Mouse (Mus musculus) liver, embryonic 13.5 days (tissue): Measurements from ENCODE around the gene Gm21149. TPM values are rescaled to one million over a fixed set of nuclear protein-coding genes. Genes with fewer than 3 reads are reported as not detected.
"Not testable (repeated sequence)": the region's sequence is repeated elsewhere in the genome, so short reads cannot be mapped to it uniquely, and the experiment has no call there.

Experiments used
- ATAC-seq: fragments of 200-750 bp; cut with Nextera tagmentation; 2 replicates; pipeline ENCODE4 v1.8.0; 2017; ENCODE audit warnings: low read depth, mild to moderate bottlenecking, moderate number of reproducible peaks, moderate library complexity
- DNase-seq: peaks from one replicate; pipeline ENCODE4 v3.0.0; 2022
- H3K27ac ChIP-seq: fragments of 300-500 bp; sonication (generic); 2 replicates; pipeline ENCODE4 v1.5.1; 2015; ENCODE audit warnings: moderate library complexity, mild to moderate bottlenecking, inconsistent platforms
- H3K27me3 ChIP-seq: fragments of 300-500 bp; sonication (generic); 2 replicates; pipeline ENCODE4 v1.6.1; 2015; ENCODE audit warnings: mild to moderate bottlenecking, inconsistent platforms
- H3K36me3 ChIP-seq: fragments of 300-500 bp; sonication (generic); 2 replicates; pipeline ENCODE4 v1.6.1; 2015; ENCODE audit warnings: mild to moderate bottlenecking, inconsistent platforms
- H3K4me1 ChIP-seq: fragments of 300-500 bp; sonication (generic); replicated peaks from 2 replicates; pipeline ENCODE4 v1.6.1; 2015; ENCODE audit warnings: inconsistent platforms
- H3K4me2 ChIP-seq: fragments of 300-500 bp; sonication (generic); 2 replicates; pipeline ENCODE4 v1.6.1; 2015; ENCODE audit warnings: inconsistent platforms, mild to moderate bottlenecking, moderate library complexity
- H3K4me3 ChIP-seq: fragments of 300-500 bp; sonication (generic); replicated peaks from 2 replicates; pipeline ENCODE4 v1.5.1; 2015; ENCODE audit warnings: mild to moderate bottlenecking, inconsistent platforms
- H3K9ac ChIP-seq: fragments of 300-500 bp; sonication (generic); 2 replicates; pipeline ENCODE4 v1.6.1; 2015; ENCODE audit warnings: mild to moderate bottlenecking, inconsistent platforms
- H3K9me3 ChIP-seq: fragments of 300-500 bp; sonication (generic); replicated peaks from 2 replicates; pipeline ENCODE4 v1.6.1; 2016; ENCODE audit warnings: inconsistent platforms
- WGBS: fragments of 180-500 bp; shearing (Covaris S2); methylation state at CpG from one replicate; pipeline ENCODE4 v1.1.7; 2015; ENCODE audit not compliant: insufficient replicate concordance; 5-methylcytosine and 5-hydroxymethylcytosine counted together
- polyA plus RNA-seq: library from polyadenylated mRNA; unstranded; fragments of >200 nt; fragmentation: Nextera tagmentation; extraction: Ambion mirVana; gene quantifications from 2 replicates; pipeline ENCODE4 v1.2.1, GENCODE M21; 2015

The Gm21149 gene
- not detected in 2 replicates for polyA plus RNA-seq

DNA sequence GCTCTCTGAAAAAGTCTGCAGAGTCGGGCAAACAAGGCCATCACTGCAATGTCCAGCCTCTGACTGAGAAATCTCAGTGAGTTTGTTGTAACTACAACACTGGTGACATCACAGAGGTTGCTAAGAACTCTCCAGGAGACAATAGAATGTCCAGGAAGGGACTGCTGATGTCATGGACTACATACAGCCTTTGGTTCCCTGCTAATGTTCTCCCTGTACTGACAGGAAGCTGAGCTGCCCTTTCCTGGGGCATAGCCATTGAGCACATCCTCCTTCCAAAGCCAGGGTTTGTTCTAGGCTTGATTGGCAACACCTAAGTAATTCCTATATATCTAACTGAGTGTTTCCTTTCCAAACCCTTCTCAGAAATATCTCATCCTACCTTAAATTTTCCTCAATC, at the start of gene Gm21149:
Gene Gm21149, minus strand, starts transcription at position 101 of the 400 bp plus-strand sequence.
- H3K27ac ChIP-seq, DNase-seq, ATAC-seq, H3K36me3 ChIP-seq, H3K4me1 ChIP-seq, H3K9me3 ChIP-seq, H3K4me3 ChIP-seq, H3K4me2 ChIP-seq, H3K27me3 ChIP-seq, H3K9ac ChIP-seq: not testable (repeated sequence)
- 36% methylated on average over 1 of the region's 1 CpGs for WGBS

DNA sequence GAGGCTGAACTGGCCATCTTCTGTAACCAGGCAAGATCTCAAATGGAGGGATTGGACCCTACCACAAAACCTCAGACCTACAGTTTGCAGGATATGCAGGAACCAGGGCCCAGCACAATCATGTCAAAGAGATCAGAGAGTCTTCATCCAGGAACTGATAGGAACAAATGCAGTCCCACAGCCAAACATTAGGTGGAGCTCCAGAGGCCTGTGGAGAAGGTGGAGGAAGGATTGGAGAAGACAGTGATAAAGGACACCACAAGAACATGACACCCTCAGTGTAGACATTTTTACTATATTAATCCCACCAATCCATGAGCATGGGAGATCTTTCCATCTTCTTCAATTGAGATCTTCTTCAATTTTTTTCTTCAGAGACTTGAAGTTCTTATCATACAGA, 46.1 kb upstream of the Gm21149 start:
- not testable (repeated sequence) for H3K36me3 ChIP-seq, H3K4me1 ChIP-seq, H3K9me3 ChIP-seq, H3K4me3 ChIP-seq, ATAC-seq, H3K4me2 ChIP-seq, H3K9ac ChIP-seq, DNase-seq, H3K27ac ChIP-seq, H3K27me3 ChIP-seq

DNA sequence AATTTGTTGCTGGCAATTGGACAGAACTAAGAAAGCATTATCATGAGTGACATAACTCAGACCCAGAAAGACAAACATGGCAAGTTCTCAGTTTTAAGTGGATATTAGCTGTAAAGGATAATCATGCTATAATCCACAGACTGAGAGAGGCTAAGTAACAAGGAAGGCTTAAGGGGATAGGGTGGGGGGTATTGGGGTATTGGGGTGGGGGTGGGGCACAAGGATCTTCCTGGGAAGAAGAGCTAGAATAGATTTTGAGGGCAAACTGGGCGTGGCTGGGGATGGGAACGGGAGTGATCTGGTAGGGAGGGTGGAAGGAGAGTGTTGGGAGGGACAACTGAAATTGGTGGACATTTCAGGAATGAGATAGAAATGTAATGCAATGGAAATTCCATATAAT, 45.7 kb upstream of the Gm21149 start:
- 22% methylated on average over 2 of the region's 2 CpGs for WGBS
- not testable (repeated sequence) for H3K4me3 ChIP-seq, H3K9ac ChIP-seq, DNase-seq, H3K9me3 ChIP-seq, H3K4me1 ChIP-seq, H3K36me3 ChIP-seq, H3K4me2 ChIP-seq, H3K27ac ChIP-seq, ATAC-seq, H3K27me3 ChIP-seq

DNA sequence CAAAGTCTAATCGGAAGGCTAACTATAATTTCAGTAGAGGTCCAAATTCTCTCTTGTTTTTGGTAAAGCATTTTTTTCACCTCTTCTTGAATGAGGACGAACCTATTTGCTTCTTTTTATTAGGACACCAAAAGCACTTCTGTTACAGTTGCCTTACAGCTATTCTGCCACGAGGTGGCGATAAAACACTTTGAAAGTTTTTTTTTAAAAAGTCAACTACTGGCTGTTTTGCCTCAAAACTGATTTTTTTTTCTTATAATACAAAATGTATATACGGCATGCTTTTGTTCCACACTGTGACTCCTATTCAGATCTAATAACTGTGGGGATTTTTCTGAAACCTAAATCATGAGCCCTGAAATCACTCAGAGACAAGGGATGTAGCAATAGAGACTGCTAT, 44.1 kb upstream of the Gm21149 start:
- H3K9me3 ChIP-seq, DNase-seq, ATAC-seq, H3K4me3 ChIP-seq, H3K36me3 ChIP-seq, H3K27me3 ChIP-seq, H3K4me2 ChIP-seq, H3K27ac ChIP-seq, H3K9ac ChIP-seq, H3K4me1 ChIP-seq: not testable (repeated sequence)
- 11% methylated on average over 5 of the region's 5 CpGs for WGBS

DNA sequence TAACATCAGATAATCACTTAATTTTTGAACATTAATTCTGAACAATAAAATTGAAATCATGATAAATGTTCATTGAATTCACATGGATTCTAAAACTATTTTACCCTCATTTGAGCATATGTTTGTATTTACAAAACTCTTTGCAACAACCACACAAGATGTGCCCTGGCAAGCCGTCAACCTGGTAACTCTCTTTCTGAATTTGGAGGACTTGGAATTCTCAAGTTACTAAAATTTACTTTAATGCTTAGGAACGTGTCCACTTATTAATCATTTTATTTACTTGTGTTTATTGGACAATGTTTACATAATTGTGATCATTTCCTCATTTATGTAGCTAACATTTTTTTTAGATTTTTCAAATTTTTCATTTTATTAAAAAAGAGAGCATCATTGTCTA, 40.8 kb upstream of the Gm21149 start:
- not testable (repeated sequence) for H3K4me3 ChIP-seq, H3K27ac ChIP-seq, H3K4me1 ChIP-seq, DNase-seq, H3K36me3 ChIP-seq, ATAC-seq, H3K27me3 ChIP-seq, H3K9ac ChIP-seq, H3K4me2 ChIP-seq, H3K9me3 ChIP-seq
- WGBS, result 52% methylated on average over 2 of the region's 2 CpGs

DNA sequence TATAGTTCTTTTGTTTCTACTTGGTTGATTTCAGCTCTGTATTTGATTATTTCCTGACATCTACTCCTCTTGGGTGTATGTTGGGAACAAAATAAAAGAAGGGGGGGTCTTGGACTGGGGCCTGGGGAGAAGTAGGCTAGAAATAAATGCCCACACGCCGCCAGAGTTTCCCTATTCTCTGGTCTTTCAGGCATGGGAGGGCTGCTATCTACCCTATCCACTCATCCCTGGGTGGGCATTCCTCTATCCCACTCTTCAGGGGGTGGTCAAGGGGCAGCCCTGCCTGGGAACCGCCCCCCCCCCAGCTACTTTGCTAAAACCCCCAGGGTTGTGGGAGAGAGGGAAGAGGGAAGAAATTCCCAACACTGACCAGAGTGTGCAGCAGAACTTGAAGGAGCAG, 35.9 kb upstream of the Gm21149 start:
- WGBS, result 46% methylated on average over 3 of the region's 3 CpGs
- H3K9me3 ChIP-seq, H3K36me3 ChIP-seq, H3K4me1 ChIP-seq, H3K27me3 ChIP-seq, ATAC-seq, H3K9ac ChIP-seq, H3K4me3 ChIP-seq, DNase-seq, H3K4me2 ChIP-seq, H3K27ac ChIP-seq: not testable (repeated sequence)

DNA sequence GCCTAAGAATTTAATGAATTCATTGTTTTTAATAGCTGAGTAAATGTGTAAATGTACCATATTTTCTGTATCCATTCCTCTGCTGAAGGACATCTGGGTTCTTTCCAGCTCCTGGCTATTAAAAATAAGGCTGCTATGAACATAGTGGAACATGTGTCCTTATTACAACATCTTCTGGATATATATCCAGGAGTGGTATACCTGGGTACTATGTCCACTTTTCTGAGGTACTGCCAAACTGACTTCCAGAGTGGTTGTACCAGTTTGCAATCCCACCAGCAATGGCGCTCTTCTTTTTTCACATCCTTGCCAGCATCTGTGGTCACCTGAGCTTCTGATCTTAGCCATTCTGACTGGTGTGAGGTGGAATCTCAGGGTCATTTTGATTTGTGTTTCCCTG, 33.6 kb upstream of the Gm21149 start:
- H3K27me3 ChIP-seq, H3K9ac ChIP-seq, ATAC-seq, DNase-seq, H3K36me3 ChIP-seq, H3K4me3 ChIP-seq, H3K4me2 ChIP-seq, H3K4me1 ChIP-seq, H3K9me3 ChIP-seq, H3K27ac ChIP-seq: not testable (repeated sequence)
- WGBS, result 59% methylated on average over 1 of the region's 1 CpGs

DNA sequence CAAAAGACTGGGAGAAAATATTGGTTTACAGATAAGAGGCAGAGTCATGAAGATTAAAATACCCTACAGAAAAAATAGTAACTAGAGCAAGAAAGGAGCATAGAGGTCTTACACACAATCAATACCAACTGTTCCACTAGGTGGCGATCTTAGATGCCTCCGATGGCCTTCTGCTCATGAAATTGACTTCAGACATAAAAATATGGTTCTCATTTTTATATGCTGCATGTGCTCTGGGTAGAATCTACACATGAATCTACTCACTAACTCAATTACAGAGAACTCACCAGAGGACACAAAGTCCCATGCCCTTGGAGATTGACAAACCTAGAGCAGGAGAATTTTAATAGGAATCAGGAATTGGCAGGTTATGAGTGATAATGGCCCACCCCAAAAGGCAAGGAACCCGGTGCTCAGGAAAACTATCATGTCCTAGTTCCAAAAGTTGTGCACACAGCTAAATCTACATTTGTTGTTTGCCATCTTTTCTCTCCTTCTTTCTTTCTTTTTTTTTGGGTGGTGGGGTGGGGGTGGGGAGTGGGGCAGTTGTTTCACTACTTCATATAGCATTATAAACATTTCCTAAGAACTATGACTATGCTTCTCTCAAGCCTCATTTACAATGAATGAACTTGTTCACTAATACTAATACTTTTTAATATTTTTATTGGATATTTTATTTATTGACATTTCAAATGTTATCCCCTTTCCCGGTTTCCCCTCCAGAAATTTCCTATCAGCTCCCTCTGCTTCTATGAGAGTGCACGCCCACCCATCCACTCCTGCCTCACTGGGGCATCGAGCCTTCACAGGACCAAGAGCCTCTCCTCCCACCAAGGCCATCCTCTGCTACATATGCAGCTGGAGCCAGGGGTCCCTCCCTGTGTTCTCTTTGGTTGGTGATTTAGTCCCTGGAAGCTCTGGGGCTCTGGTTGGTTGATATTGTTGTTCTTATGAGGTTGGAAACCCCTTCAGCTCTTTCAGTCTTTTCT, 32.4 kb upstream of the Gm21149 start:
- H3K27me3 ChIP-seq, DNase-seq, H3K9me3 ChIP-seq, H3K27ac ChIP-seq, H3K9ac ChIP-seq, H3K4me1 ChIP-seq, H3K4me2 ChIP-seq, H3K36me3 ChIP-seq, H3K4me3 ChIP-seq, ATAC-seq: not testable (repeated sequence)
- 51% methylated on average over 6 of the region's 6 CpGs for WGBS

DNA sequence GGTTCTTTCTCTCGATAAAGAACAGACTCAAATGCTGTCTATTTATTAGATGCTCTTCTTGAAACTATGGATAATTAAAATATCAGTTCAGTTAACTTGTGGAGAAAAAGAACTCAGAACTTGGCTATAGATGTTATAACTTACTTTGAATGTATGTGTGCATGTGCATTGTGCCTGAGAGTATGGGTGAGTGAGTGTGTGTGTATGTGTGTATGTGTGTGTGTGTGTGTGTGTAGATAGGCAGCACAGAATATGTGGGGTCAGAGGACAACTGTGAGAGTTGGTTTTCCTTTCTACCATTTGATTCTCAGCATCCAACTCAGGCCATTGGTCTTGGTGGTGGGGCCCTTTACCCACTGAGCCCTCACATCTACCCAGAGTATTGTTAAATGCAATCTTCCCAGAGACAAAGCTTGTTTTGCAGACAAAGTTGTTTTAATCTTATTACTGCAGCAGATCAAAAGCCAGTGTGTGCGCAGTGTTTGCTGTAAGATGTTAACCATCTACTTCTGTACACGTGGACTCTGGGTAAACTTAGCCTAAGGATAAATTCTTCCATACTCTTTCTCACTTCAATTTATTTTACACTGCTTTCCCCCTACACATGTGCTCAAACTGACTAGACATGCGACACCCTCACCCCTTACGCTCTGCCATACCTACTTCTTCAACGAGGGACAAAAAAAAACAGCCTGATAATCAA, 31.6 kb upstream of the Gm21149 start:
- H3K27me3 ChIP-seq, H3K4me3 ChIP-seq, ATAC-seq, DNase-seq, H3K4me1 ChIP-seq, H3K4me2 ChIP-seq, H3K9me3 ChIP-seq, H3K36me3 ChIP-seq, H3K27ac ChIP-seq, H3K9ac ChIP-seq: not testable (repeated sequence)
- WGBS, result 50% methylated on average over 6 of the region's 6 CpGs

DNA sequence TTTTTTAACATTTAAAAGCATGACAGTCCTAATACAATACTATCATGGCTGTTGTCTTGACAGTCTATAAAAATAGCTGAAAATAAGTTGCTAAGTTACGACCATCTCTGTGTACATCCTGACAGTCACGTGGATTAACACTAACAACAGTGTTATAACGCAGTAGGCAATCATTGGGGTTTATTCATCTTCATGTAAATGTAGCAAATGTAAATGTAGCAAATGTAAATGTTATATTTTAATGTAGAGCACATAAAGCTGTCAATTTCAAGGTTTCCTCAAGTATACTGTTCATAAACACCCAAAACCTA, 30.9 kb upstream of the Gm21149 start:
- Histone ChIP-seq H3K27ac (no peak overlapping the region), H3K27me3 (no peaks in the 10 kb centered on the region), H3K9me3 (peaks cover 9% of the 10 kb centered on the region; the same call in 1 of the 2 replicates), H3K4me1 (no peaks in the 10 kb centered on the region), H3K36me3 (no peaks in the 10 kb centered on the region), H3K4me2 (no peak overlapping the region), H3K9ac (no peak overlapping the region), H3K4me3 (no peak overlapping the region)
- WGBS, result 60% methylated on average over 3 of the region's 3 CpGs
- DNase-seq (no peak), ATAC-seq (no peak)

DNA sequence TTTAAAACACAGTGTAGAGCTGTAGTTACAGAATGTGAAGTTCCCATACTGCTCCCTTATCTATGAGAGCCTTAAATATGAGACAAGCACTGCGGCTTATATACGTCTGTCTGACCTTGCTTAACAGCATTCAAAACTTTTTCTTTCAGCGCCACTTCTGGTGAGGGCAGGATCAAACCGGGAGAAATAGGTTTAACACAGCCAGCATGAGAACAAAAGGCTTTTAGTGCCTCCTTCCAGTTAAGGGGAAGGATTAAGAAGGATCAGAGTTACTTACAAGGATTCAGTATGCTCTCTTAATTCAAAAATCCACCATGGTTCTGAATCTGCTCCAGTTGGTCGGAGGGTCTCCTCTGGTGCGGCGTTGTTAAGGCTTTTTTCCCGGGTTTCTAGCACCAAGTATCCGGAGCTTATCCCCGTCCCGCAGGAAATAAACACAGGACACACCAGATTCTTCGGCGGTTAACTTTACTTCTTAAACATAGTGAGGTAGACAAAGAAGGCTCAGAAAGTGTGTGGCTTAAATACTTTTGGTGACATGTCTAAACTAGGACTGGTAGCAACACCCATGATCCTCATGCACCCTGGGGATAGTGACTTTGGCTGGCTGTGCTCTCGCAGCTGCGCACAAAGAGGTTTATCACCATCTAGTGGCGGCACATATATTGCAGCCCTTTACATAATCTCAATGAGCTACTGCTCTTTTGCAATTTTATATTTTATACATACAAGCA, 30.4 kb upstream of the Gm21149 start:
- Histone ChIP-seq H3K27me3 (no peaks in the 10 kb centered on the region), H3K9ac (no peak overlapping the region), H3K4me1 (no peaks in the 10 kb centered on the region), H3K4me2 (no peak overlapping the region), H3K27ac (no peak overlapping the region), H3K4me3 (no peak overlapping the region), H3K9me3 (peaks cover 7% of the 10 kb centered on the region; the same call in 1 of the 2 replicates), H3K36me3 (no peaks in the 10 kb centered on the region)
- WGBS, result 35% methylated on average over 16 of the region's 16 CpGs
- ATAC-seq (no peak), DNase-seq (peak; percentile 39)
